Mouse (Mus musculus): ENCODE measurements around the gene Tmem115. TPM values are rescaled to one million over a fixed set of nuclear protein-coding genes. Genes with fewer than 3 reads are reported as not detected.
A peak's percentile ranks its signal among the peaks of the same experiment; 100 is the strongest.

The Tmem115 gene
- total RNA-seq, 2 experiments from 2014 or later, result 33.3 to 38.1 TPM

- no peak for DNase-seq (ENCODE audit: low spot score in 2 of 2)
Observed at GRCm38 (mm10) chr9:107521190-107521589, 12.6 kb upstream of the Tmem115 start.

- no peak for DNase-seq (ENCODE audit: low spot score in 2 of 2)
Observed at GRCm38 (mm10) chr9:107521711-107522399, 11.9 kb upstream of the Tmem115 start.

- DNase-seq (ENCODE audit: low spot score in 2 of 2), result no peak
Observed at GRCm38 (mm10) chr9:107522400-107522711, 11.4 kb upstream of the Tmem115 start.

- peak in 1 of 2 experiments; percentile 71 for DNase-seq (ENCODE audit: low spot score in 2 of 2)
Observed at GRCm38 (mm10) chr9:107526198-107527026, 7.3 kb upstream of the Tmem115 start.

- DNase-seq (ENCODE audit: low spot score in 2 of 2), result no peak
Observed at GRCm38 (mm10) chr9:107534408-107535202, 860 bp downstream of the Tmem115 start.

- DNase-seq (ENCODE audit: low spot score in 2 of 2), result peak in 1 of 2 experiments; percentile 75
Observed at GRCm38 (mm10) chr9:107538231-107538630, 4.5 kb downstream of the Tmem115 start.

- DNase-seq (ENCODE audit: low spot score in 2 of 2), result no peak
Observed at GRCm38 (mm10) chr9:107538711-107539110, 5.0 kb downstream of the Tmem115 start.

- DNase-seq (ENCODE audit: low spot score in 2 of 2), result no peak
Observed at GRCm38 (mm10) chr9:107539940-107540339, 6.2 kb downstream of the Tmem115 start.

- DNase-seq (ENCODE audit: low spot score in 2 of 2), result no peak
Observed at GRCm38 (mm10) chr9:107540420-107540819, 6.7 kb downstream of the Tmem115 start.

GRCm38 (mm10) chr9:107541005-107541404, 7.3 kb downstream of the Tmem115 start:
- no peak for DNase-seq (ENCODE audit: low spot score in 2 of 2)

- peak; percentile 94 to 95 for DNase-seq (ENCODE audit: low spot score in 2 of 2)
Observed at GRCm38 (mm10) chr9:107541474-107542351, 8.0 kb downstream of the Tmem115 start, which contains the start of the genes Cyb561d2 and Nprl2. Gene Cyb561d2 (minus strand): TSS chr9:107542193. Gene Nprl2 (plus strand): TSS chr9:107542226.

GRCm38 (mm10) chr9:107542352-107542686, 8.6 kb downstream of the Tmem115 start:
- DNase-seq (ENCODE audit: low spot score in 2 of 2), result no peak

GRCm38 (mm10) chr9:107542721-107543120, 9.0 kb downstream of the Tmem115 start:
- DNase-seq (ENCODE audit: low spot score in 2 of 2), result no peak

- DNase-seq (ENCODE audit: low spot score in 2 of 2), result no peak
Observed at GRCm38 (mm10) chr9:107543299-107543698, 9.6 kb downstream of the Tmem115 start.

- DNase-seq (ENCODE audit: low spot score in 2 of 2), result no peak
Observed at GRCm38 (mm10) chr9:107544196-107544700, 10.5 kb downstream of the Tmem115 start.

GRCm38 (mm10) chr9:107544729-107545128, 11.0 kb downstream of the Tmem115 start:
- no peak for DNase-seq (ENCODE audit: low spot score in 2 of 2)

- no peak for DNase-seq (ENCODE audit: low spot score in 2 of 2)
Observed at GRCm38 (mm10) chr9:107545199-107545598, 11.5 kb downstream of the Tmem115 start.

- DNase-seq (ENCODE audit: low spot score in 2 of 2), result peak in 1 of 2 experiments; percentile 78
Observed at GRCm38 (mm10) chr9:107545602-107546001, 11.9 kb downstream of the Tmem115 start.

GRCm38 (mm10) chr9:107547026-107547425, 13.3 kb downstream of the Tmem115 start, which contains the start of gene Zmynd10:
Gene Zmynd10 (plus strand): TSS chr9:107547298.
- peak; percentile 79 to 85 for DNase-seq (ENCODE audit: low spot score in 2 of 2)

- no peak for DNase-seq (ENCODE audit: low spot score in 2 of 2)
Observed at GRCm38 (mm10) chr9:107547957-107548356, 14.2 kb downstream of the Tmem115 start.
